Mouse (Mus musculus): Measurements from ENCODE around the gene Rgs16.
"Not testable (repeated sequence)": the region's sequence is repeated elsewhere in the genome, so short reads cannot be mapped to it uniquely, and the experiment has no call there.

Gene Rgs16

GRCm38 (mm10) chr1:153750054-153750453 is 9.9 kb downstream of the Rgs16 start:
- DNase-seq (ENCODE audit: low spot score), result no peak

- DNase-seq (ENCODE audit: low spot score), result no peak
These were observed 11.7 kb downstream of the Rgs16 start for GRCm38 (mm10) chr1:153751763-153752301.

GRCm38 (mm10) chr1:153752521-153752920 is 12.4 kb downstream of the Rgs16 start:
- DNase-seq (ENCODE audit: low spot score), result no peak

- no peak for DNase-seq (ENCODE audit: low spot score)
These were observed 13.7 kb downstream of the Rgs16 start for GRCm38 (mm10) chr1:153753725-153754464.

- DNase-seq (ENCODE audit: low spot score), result no peak
These were observed 24.0 kb downstream of the Rgs16 start for GRCm38 (mm10) chr1:153764136-153764535.

GRCm38 (mm10) chr1:153766298-153766697 is 26.1 kb downstream of the Rgs16 start:
- DNase-seq (ENCODE audit: low spot score), result no peak

GRCm38 (mm10) chr1:153767281-153767680 is 27.1 kb downstream of the Rgs16 start:
- DNase-seq (ENCODE audit: low spot score), result no peak

GRCm38 (mm10) chr1:153768465-153768864 is 28.3 kb downstream of the Rgs16 start:
- DNase-seq (ENCODE audit: low spot score), result no peak

- DNase-seq (ENCODE audit: low spot score), result not testable (repeated sequence)
These were observed 29.4 kb downstream of the Rgs16 start for GRCm38 (mm10) chr1:153769571-153769970.

GRCm38 (mm10) chr1:153769998-153770775 is 30.0 kb downstream of the Rgs16 start:
- no peak for DNase-seq (ENCODE audit: low spot score)

- no peak for DNase-seq (ENCODE audit: low spot score)
These were observed 30.6 kb downstream of the Rgs16 start for GRCm38 (mm10) chr1:153770776-153771167.

GRCm38 (mm10) chr1:153775174-153775573 is 35.0 kb downstream of the Rgs16 start:
- DNase-seq (ENCODE audit: low spot score), result no peak

GRCm38 (mm10) chr1:153776257-153776656 is 36.1 kb downstream of the Rgs16 start:
- DNase-seq (ENCODE audit: low spot score), result no peak

GRCm38 (mm10) chr1:153778205-153778604 is 38.1 kb downstream of the Rgs16 start:
- no peak for DNase-seq (ENCODE audit: low spot score)

- no peak for DNase-seq (ENCODE audit: low spot score)
These were observed 43.2 kb downstream of the Rgs16 start for GRCm38 (mm10) chr1:153783339-153783738.

- DNase-seq (ENCODE audit: low spot score), result no peak
These were observed 45.5 kb downstream of the Rgs16 start for GRCm38 (mm10) chr1:153785608-153786007.

- no peak for DNase-seq (ENCODE audit: low spot score)
These were observed 50.6 kb downstream of the Rgs16 start for GRCm38 (mm10) chr1:153790708-153791107.

- DNase-seq (ENCODE audit: low spot score), result no peak
These were observed 54.1 kb downstream of the Rgs16 start for GRCm38 (mm10) chr1:153794241-153794640.
